Mouse (Mus musculus) spleen, postnatal 4 days (tissue): ENCODE measurements around the gene Trak1.

ENCODE experiments used
- DNase-seq, 2 experiments: peaks; one replicate each; pipeline ENCODE4 v3.0.0; 2022; ENCODE audit warnings: low spot score in 2 of 2

Trak1 gene

GRCm38 (mm10) chr9:121395812-121396211 lies 98.5 kb downstream of the Trak1 start:
- no peak for DNase-seq

- no peak for DNase-seq
These were observed 100.9 kb downstream of the Trak1 start for GRCm38 (mm10) chr9:121398100-121398760.

- DNase-seq: no peak
These were observed 101.5 kb downstream of the Trak1 start for GRCm38 (mm10) chr9:121398761-121399160.

GRCm38 (mm10) chr9:121400608-121401007 lies 103.3 kb downstream of the Trak1 start:
- DNase-seq: no peak

GRCm38 (mm10) chr9:121403157-121403671 lies 105.9 kb downstream of the Trak1 start:
- DNase-seq: no peak

- DNase-seq: no peak
These were observed 106.4 kb downstream of the Trak1 start for GRCm38 (mm10) chr9:121403699-121404098.

- no peak for DNase-seq
These were observed 107.9 kb downstream of the Trak1 start for GRCm38 (mm10) chr9:121405088-121405681.

GRCm38 (mm10) chr9:121405792-121406191 lies 108.5 kb downstream of the Trak1 start:
- no peak for DNase-seq

- no peak for DNase-seq
These were observed 116.9 kb downstream of the Trak1 start for GRCm38 (mm10) chr9:121414237-121414636.

GRCm38 (mm10) chr9:121415626-121416241 lies 118.4 kb downstream of the Trak1 start:
- DNase-seq: no peak

- no peak for DNase-seq
These were observed 119.2 kb downstream of the Trak1 start for GRCm38 (mm10) chr9:121416460-121416859.

- no peak for DNase-seq
These were observed 119.8 kb downstream of the Trak1 start for GRCm38 (mm10) chr9:121416872-121417637.

- no peak for DNase-seq
These were observed 121.7 kb downstream of the Trak1 start for GRCm38 (mm10) chr9:121419011-121419410.

GRCm38 (mm10) chr9:121419573-121419972 lies 122.3 kb downstream of the Trak1 start:
- no peak for DNase-seq

- DNase-seq: no peak
These were observed 123.5 kb downstream of the Trak1 start for GRCm38 (mm10) chr9:121420817-121421216.

- DNase-seq: no peak
These were observed 125.1 kb downstream of the Trak1 start for GRCm38 (mm10) chr9:121422402-121422801.

GRCm38 (mm10) chr9:121423621-121424020 lies 126.3 kb downstream of the Trak1 start:
- no peak for DNase-seq

- DNase-seq: no peak
These were observed 127.2 kb downstream of the Trak1 start for GRCm38 (mm10) chr9:121424281-121425164.

GRCm38 (mm10) chr9:121426451-121426850 lies 129.1 kb downstream of the Trak1 start:
- DNase-seq: peak in 1 of 2 experiments; percentile 75

- DNase-seq: no peak
These were observed 129.6 kb downstream of the Trak1 start for GRCm38 (mm10) chr9:121426902-121427301.

- no peak for DNase-seq
These were observed 132.3 kb downstream of the Trak1 start for GRCm38 (mm10) chr9:121429592-121429991.
